Mouse (Mus musculus): ENCODE measurements at regions not wholly inside any gene's neighbourhood (a gene's known extent, or its start where the extent isn't known, plus 50 kb on each side); places are given as distances from the start of the nearest gene placed in this dataset.

GRCm38 (mm10) chr13:72727126-72727525 is 98.5 kb downstream of the Irx2 start:
- TF ChIP-seq CTCF (conservative IDR thresholded peaks at IDR 0.05 in 1 of 2, IDR thresholded peaks at IDR 0.05 in 1 of 2; ENCODE audit: low read depth in 2 of 2, low read length in 2 of 2): no peak
- no peak for TF ChIP-seq POLR2A (IDR thresholded peaks at IDR 0.05; ENCODE audit: low read depth, low read length)
- no peak for TF ChIP-seq NRF1 (IDR thresholded peaks at IDR 0.05; ENCODE audit: low read depth, low read length)
- TF ChIP-seq ZNF384 (IDR thresholded peaks at IDR 0.05; ENCODE audit: low read depth, low read length): no peak
- TF ChIP-seq MAX (IDR thresholded peaks at IDR 0.05; ENCODE audit: low read length): no peak
- TF ChIP-seq ETS1 (conservative IDR thresholded peaks at IDR 0.05; ENCODE audit: low read depth, low read length): no peak
- TF ChIP-seq TCF12 (IDR thresholded peaks at IDR 0.05; ENCODE audit: low read depth, low read length): no peak
- TF ChIP-seq EP300 (IDR thresholded peaks at IDR 0.05; ENCODE audit: low read length): no peak

Data from CH12.LX (cell line).